Mouse (Mus musculus): Measurements from ENCODE around the gene Cldn9.

Gene Cldn9

GRCm38 (mm10) chr17:23651363-23651762 lies 32.5 kb downstream of the Cldn9 start:
- no peak for DNase-seq (ENCODE audit: low read depth, low spot score)

GRCm38 (mm10) chr17:23645894-23646293 lies 37.9 kb downstream of the Cldn9 start:
- peak; percentile 73 for DNase-seq (ENCODE audit: low read depth, low spot score)

GRCm38 (mm10) chr17:23644613-23645495 lies 39.0 kb downstream of the Cldn9 start, which contains the start of gene Mmp25:
Gene Mmp25, minus strand, starts transcription at chr17:23645277.
- DNase-seq (ENCODE audit: low read depth, low spot score): peak; percentile 41
